Mouse (Mus musculus): ENCODE data around the gene Ssb.

- TF ChIP-seq EP300 (optimal IDR thresholded peaks at IDR 0.05) = no peak
- no peak for TF ChIP-seq CTCF (IDR thresholded peaks at IDR 0.05; ENCODE audit: low read depth)
These were observed 44.8 kb upstream of the Ssb start for GRCm38 (mm10) chr2:69816575-69816974.
